Mouse (Mus musculus): ENCODE data around the gene Jazf1.

The Jazf1 gene

DNA sequence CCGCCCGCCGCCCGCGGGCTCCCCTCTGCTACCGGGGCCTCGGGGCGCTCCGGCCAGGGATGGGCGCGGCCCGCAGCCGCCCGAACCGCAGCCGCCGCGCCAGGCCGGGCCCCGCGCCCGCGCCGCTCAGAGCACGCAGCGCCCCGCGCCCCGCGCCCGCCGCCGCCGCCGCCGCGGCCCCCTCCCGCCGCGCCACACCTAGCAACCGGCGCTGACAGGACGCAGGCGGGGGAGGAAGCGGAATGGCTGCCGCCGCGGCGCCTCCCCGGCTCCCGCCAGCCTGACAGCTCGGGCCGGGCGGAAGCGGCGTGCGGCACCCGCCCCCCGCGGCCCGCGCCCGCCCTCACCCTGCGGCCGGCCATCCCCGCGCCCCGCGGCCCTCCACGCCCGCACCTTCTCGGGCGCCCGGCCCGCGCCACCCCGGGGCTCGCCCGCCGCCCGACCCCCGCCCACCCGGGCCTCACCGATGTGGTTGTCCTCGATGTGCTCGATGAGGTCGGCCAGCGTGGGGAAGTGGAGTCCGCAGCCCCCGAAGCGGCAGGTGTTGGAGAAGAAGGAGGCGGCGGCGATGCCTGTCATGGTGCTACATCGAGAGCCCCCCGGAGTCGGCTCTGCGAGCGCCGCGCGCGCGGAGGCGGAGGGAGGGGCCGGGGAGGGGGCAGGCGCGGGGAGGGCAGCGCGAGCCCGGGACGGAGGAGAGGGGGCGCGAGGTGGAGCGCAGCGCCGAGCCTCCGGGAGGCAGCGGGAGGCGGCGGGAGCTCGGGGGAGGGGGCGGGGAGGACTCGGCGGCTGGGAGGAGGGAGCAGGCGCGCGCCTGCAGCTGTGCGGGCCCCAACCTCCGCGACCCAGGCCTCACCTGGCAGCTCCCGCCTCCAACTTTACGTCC, at the start of gene Jazf1:
Gene Jazf1 (minus strand): TSS at position 643 of the 886 bp plus-strand sequence.
- DNase-seq (ENCODE audit: low spot score in 2 of 2): peak; percentile 70 to 74

DNA sequence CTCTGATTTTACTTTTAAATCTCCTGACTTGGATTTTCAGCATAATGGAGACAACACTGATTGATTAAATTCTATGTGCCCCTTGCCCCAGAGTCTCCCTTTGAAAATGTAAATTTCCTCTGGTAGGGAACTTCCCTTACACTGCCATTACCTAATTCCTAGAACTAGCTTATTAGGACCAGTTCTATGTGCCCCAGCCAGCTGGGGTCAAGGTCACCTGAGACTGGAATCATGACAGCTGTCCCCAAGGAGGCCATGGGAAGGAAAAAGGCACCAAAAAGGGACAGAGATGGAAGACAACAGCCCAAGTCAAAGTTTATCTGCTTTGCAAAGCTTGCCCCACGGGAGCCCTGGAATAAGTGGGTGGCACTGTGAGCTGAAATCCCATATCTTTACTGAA, 49.4 kb upstream of the Jazf1 start:
- no peak for DNase-seq (ENCODE audit: low spot score in 2 of 2)

DNA sequence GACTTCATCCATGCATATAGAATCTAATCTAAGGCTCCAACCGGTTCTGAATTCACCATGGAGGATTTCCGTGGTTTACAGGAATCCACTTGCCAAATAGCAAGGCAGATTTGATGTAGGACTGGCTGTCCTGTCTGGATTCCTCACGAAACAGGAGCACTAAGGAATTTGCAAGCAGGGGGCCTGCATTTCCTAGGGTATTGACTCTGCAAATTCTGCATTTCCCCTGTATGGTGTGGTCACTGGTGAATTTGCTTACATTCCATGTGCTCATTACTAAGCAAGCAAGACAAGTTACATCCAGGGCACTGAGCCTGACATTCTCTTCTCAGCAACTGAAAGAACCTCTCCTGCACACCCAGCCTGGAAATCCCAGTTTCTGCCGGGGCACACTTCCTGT, 18.4 kb upstream of the Jazf1 start:
- DNase-seq (ENCODE audit: low spot score in 2 of 2): no peak

DNA sequence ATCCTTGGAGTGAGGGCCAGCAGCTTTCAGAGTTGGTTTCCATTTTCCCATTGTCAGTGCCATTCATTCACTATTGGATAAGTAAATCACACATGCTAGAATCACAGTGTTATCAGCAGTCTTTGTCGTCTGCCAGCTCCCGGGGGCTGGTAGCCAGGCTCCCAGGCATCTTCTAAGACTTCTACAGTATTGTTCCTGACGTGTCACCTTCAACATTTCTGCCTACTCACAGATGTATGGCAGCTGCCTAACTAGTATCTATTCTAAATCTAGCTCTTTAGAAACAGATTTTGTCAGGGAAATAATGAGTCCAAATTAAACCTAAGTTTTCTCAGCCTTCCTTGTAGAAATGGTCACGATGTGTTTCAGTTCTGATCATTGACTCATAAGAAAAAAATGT, 12.8 kb upstream of the Jazf1 start:
- DNase-seq (ENCODE audit: low spot score in 2 of 2): peak in 1 of 2 experiments; percentile 40

- no peak for DNase-seq (ENCODE audit: low spot score in 2 of 2)
Observed at GRCm38 (mm10) chr6:53078671-53079070, 10.2 kb upstream of the Jazf1 start.

- DNase-seq (ENCODE audit: low spot score in 2 of 2): no peak
Observed at GRCm38 (mm10) chr6:53071732-53072131, 3.3 kb upstream of the Jazf1 start.

DNA sequence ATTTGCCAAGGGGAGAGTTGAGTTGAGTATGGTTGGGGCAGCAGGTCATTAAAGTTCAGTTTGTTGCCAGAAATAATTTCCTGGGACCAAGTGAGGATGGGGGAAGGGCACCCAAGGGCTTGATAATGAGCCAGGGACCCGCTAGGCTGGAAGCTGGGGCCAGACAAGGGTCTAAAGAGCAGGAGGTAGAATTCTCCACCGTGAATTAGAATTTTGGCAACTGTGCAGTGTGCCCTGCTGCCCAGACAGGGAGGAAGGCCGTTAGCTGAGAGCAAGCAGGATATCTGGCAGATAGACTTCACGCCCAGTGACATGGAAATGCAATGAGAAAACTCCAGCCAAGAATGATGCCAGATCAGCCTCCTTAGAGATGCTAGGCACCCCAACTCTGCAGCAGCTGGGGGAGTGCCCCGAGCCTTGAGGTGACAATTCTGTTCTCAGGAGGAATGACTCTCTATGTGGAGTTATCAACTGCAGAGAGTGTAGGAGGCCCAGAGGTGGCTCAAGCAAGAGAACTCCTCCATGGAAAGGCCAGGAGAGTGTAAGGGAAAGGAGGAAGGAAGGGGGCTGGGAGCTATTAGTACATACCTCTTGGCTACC, 1.6 kb upstream of the Jazf1 start:
- DNase-seq (ENCODE audit: low spot score in 2 of 2): peak in 1 of 2 experiments; percentile 30

GRCm38 (mm10) chr6:53068875-53069178, 396 bp upstream of the Jazf1 start:
- DNase-seq (ENCODE audit: low spot score in 2 of 2): no peak

GRCm38 (mm10) chr6:53067446-53067988, 914 bp downstream of the Jazf1 start:
- peak; percentile 38 to 40 for DNase-seq (ENCODE audit: low spot score in 2 of 2)

DNA sequence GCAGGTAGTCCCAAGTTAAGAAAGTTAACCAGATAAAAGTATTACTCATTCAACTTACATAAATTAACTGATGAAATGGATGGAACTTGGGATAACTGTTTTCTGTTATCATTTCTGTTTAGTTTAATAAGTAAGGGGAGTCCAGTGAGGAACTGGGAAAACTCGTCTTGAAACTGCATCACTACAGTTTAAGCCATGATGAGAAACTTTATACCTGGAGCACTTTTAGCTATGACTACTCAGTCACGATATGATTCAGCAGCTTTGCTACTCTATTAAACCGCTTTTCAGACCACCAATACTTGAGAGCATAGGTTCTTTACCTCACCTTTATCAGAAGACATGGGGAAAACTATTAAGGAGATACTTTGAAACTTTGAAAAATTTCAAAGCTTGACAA, 1.5 kb downstream of the Jazf1 start:
- DNase-seq (ENCODE audit: low spot score in 2 of 2): no peak

DNA sequence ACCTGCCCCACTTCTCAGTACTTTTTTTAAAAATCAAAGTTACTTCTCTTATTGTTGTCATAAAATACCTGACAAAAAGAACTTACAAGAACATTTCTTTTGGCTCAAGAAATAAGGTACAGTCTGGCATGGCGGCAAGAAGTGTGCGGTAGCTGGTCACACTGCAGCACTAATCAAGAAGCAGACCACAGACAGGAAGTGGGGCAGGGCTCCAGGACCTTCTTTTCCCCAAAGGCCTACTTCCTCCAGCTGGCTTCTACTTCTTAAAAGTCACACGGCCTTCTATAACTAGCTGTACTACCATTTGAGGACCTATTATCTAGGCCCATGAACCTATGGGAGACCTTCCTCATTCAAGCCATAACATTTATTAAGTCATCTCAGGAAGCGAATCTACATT, 4.4 kb downstream of the Jazf1 start:
- DNase-seq (ENCODE audit: low spot score in 2 of 2): no peak

- DNase-seq (ENCODE audit: low spot score in 2 of 2): no peak
Observed at GRCm38 (mm10) chr6:53054909-53055308, 13.5 kb downstream of the Jazf1 start.

- DNase-seq (ENCODE audit: low spot score in 2 of 2): no peak
Observed at GRCm38 (mm10) chr6:53045501-53045900, 22.9 kb downstream of the Jazf1 start.

GRCm38 (mm10) chr6:53038176-53038575, 30.3 kb downstream of the Jazf1 start:
- DNase-seq (ENCODE audit: low spot score in 2 of 2): no peak

DNA sequence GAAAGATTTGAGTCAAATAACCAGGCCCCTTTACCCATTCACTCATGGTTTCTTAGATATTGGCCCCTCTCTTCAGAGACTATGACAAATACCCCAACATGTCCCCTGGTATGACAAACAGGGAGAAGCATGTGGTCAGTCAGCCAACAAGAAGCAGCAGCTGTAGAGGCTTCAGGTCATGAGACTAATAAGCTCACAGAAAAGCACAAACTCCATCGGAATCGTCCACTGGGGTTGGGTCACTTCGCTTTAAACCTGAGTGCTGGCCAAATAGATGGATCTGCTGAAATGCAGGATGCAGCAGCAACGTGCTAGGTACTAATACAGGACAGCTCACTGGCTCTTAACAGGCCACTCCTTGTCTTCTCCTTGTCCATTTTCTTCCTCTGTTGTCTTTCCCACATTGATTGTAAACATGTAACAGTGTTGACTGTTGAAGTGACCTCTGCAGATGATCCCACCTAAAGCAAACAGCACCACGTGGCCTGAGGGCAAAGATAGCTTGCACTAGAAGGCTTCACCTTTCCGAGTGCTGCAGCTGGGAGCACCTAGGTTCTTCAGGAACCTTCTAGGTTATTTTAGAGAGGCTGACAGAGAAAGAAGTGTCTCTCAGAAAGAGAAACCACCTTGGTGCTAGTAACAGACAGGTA, 33.9 kb downstream of the Jazf1 start:
- peak in 1 of 2 experiments; percentile 17 for DNase-seq (ENCODE audit: low spot score in 2 of 2)

DNA sequence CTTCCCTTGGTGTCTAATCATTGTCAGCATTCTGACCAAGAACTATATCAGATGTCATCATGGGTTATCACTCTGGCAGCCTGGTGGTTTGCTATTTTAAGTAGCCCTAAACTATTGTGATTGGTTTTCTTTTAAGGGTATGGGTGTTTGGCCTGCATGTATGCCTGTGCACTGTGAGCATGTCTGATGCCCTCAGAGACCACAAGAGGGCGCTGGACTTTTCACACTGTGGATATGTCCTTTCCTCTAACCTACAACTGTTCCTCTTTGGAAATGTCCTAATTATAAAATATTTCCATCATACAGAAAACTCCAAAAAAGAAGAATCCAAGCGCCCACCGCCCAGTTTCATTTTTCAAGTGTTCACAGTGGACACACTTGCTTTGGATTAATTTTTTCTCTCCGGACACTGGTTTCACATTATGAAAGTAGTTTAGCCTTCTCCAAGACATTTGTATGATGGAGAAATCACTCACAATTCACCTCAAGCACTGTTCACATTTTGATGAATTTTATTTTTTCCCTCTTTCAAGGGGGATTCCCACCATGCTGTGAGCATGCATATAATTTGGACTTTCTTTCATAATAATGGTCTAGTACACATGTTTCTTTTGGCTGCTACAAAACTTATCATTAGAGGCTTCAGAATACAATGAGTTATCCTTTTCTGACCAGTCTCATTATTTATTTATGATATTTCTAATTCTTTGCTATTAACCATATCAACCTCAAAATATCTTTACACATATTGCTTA, 35.5 kb downstream of the Jazf1 start:
- DNase-seq (ENCODE audit: low spot score in 2 of 2): no peak

DNA sequence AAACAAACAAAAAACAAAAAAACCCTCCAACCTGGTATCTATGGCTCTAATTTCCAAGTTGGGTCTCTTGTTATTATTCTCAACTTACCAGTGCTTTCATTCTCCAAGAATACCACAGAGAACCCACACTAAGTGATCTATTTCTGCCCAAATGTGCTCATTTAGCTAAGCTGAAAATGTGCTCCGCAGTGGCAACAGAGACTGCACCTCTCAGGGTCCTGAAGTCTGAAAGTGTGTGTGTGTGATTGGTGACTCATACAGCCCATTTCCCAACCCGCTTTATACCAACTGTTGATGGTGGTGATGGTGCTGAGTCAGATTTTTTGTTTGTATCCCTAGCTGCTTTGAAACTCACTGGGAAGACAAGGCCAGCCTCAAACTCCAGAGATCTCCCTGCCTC, 46.4 kb downstream of the Jazf1 start:
- no peak for DNase-seq (ENCODE audit: low spot score in 2 of 2)

GRCm38 (mm10) chr6:53021081-53021480, 47.4 kb downstream of the Jazf1 start:
- DNase-seq (ENCODE audit: low spot score in 2 of 2): no peak

- no peak for DNase-seq (ENCODE audit: low spot score in 2 of 2)
Observed at GRCm38 (mm10) chr6:53017357-53018205, 50.9 kb downstream of the Jazf1 start.

DNA sequence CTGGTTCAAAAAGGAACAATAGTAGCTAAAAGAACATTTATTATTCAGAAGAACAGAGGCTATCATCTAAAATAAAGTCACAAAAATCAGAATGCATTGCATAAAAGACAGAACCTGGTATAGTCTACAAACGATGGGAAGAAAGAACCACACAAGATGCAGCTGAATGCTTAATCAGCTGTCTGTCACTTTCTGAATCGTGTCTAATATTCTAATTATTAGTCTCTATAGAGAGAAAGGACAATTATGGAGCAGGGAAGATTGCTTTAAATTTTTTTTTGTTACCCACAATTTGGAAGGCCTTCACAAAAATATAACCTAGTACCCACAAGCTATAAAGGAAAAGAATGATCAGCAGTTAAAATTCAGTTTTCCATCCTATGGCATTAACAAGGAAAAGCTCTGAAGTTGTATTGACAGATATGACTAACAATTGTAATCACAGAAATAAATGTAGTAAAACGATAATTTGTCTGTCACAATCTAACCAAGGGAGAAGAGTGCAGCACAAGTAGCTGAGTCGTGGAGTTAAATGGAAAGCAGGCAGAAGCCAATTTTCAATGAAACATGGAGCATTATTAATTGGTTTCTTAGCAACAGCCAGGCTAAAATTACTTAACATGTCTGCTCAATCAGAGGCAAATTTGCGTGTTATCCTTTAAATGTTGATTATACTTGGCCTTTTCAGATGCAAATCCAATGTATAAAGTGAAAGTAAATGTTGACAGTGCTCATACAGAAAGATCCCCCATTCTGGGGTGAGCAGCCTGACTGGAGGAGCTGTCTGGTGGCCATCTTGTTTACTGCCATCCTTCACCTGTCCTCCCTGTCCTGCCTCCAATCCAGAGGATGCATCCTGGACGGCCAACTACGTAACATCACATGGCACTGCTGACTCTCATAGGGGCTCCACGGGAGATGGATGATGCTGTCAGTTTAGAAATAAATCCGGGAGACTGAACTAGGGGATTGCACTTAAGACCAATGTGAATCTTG, 53.7 kb downstream of the Jazf1 start:
- DNase-seq (ENCODE audit: low spot score in 2 of 2): peak in 1 of 2 experiments; percentile 19

Measured in right cerebral cortex, postnatal 10 days (tissue).